In the genomic region with DNA sequence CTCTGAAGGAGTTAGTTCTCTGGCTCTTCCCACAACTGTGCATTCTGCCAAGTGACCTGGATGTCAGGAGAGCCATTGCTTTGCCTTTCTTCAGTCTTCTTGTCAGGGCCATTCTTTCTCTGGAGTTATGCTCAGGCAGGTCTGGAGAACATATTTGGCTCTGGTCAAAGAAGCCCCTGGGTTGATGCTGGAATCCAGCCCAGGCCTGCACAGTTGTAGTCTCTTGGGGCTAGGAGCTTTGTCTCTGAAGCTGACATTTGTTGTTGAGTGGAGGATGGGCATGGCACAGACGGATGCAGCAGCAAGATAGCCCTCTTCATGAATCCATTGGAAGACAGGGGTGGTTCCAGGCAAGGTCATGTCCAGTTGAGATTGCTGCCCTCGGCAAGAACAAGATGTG, we compare ENCODE assay signal across 21 mouse cellular contexts.
DNase-seq lines count a peak whose midpoint lies in the region; ATAC-seq lines count a peak whose summit lies in the region.
"Had no signal": no experiment of that assay in that cellular context is flagged by ENCODE, and none has a peak within 500 bp of the region (broad histone marks: within the 10 kb centered on the region; RNA-seq: fewer than 3 reads in every experiment).

No protein-coding gene starts in this region.

- ATAC-seq in hindbrain, embryonic 16.5 days: peak; percentile 56; the same call in 1 of the 2 replicates
- no peak for ATAC-seq in hindbrain, embryonic 12.5 days (ENCODE audit: low FRiP score)
- ATAC-seq: activated CD4-positive, CD25-positive, alpha-beta regulatory T cell, adult 4 months; CD4-positive, CD25-positive, alpha-beta regulatory T cell, adult 4 months; forebrain, embryonic 13.5 days; Patski had no signal

- no peaks in the 10 kb centered on the region for H3K9me3 ChIP-seq in hindbrain, embryonic 16.5 days (ENCODE audit: control insufficient read depth, low read length)
- H3K9me3 ChIP-seq in hindbrain, embryonic 12.5 days (replicated peaks): no peaks in the 10 kb centered on the region
- H3K9me3 ChIP-seq: embryonic facial prominence, embryonic 10.5 days; embryonic facial prominence, embryonic 12.5 days; forebrain, embryonic 13.5 days had no signal

- no peak overlapping the region for H3K4me3 ChIP-seq in hindbrain, embryonic 16.5 days (ENCODE audit: low read length)
- H3K4me3 ChIP-seq in hindbrain, embryonic 12.5 days: no peak overlapping the region
- H3K4me3 ChIP-seq: embryonic facial prominence, embryonic 10.5 days; embryonic facial prominence, embryonic 12.5 days; forebrain, embryonic 13.5 days had no signal

- WGBS in hindbrain, embryonic 16.5 days: 70% methylated on average over 2 of the region's 2 CpGs
- 72% methylated on average over 2 of the region's 2 CpGs for WGBS in hindbrain, embryonic 12.5 days

- no peak overlapping the region for H3K4me2 ChIP-seq in hindbrain, embryonic 16.5 days (ENCODE audit: low read length)
- no peak overlapping the region for H3K4me2 ChIP-seq in hindbrain, embryonic 12.5 days (replicated peaks)
- H3K4me2 ChIP-seq: embryonic facial prominence, embryonic 12.5 days; forebrain, embryonic 13.5 days had no signal

- intact Hi-C loops in gastrocnemius, postnatal 14 days (cut with DNase I; ENCODE audit: low total_unique reads): no loop called here
- intact Hi-C loops in left cerebral cortex, postnatal 4 days (cut with DNase I): no loop called here

- H3K9ac ChIP-seq in hindbrain, embryonic 16.5 days (ENCODE audit: low read depth, low read length): no peak overlapping the region
- H3K9ac ChIP-seq in hindbrain, embryonic 12.5 days: no peak overlapping the region
- H3K9ac ChIP-seq: embryonic facial prominence, embryonic 12.5 days; forebrain, embryonic 13.5 days had no signal

- peak; percentile 13 for DNase-seq in gastrocnemius, postnatal 25 days
- no peak for DNase-seq in gastrocnemius, postnatal 14 days
- DNase-seq in left cerebral cortex, postnatal 4 days: peak; percentile 43
- no peak for DNase-seq in left cerebral cortex, adult 11 months (ENCODE audit: low spot score)
- DNase-seq in testis, postnatal 10 days (ENCODE audit: low spot score): peak; percentile 29
- DNase-seq in testis, postnatal 14 days (ENCODE audit: low spot score): no peak
- DNase-seq: adrenal gland, adult 8-10 months; adrenal gland, postnatal 14 days; adrenal gland, postnatal 36 days; B cell, adult 2 months; cerebellum, adult 11-12 months; cerebellum, adult 9-10 months had no signal

- H3K27ac ChIP-seq in hindbrain, embryonic 16.5 days (ENCODE audit: low read depth, low read length): no peak overlapping the region
- no peak overlapping the region for H3K27ac ChIP-seq in hindbrain, embryonic 12.5 days
- H3K27ac ChIP-seq: embryonic facial prominence, embryonic 10.5 days; embryonic facial prominence, embryonic 12.5 days; forebrain, embryonic 13.5 days had no signal

- H3K36me3 ChIP-seq in hindbrain, embryonic 16.5 days (ENCODE audit: control insufficient read depth, insufficient read depth, low read length): no peaks in the 10 kb centered on the region
- no peaks in the 10 kb centered on the region for H3K36me3 ChIP-seq in hindbrain, embryonic 12.5 days
- H3K36me3 ChIP-seq: embryonic facial prominence, embryonic 10.5 days; embryonic facial prominence, embryonic 12.5 days; G1E had no signal

- no peaks in the 10 kb centered on the region for H3K27me3 ChIP-seq in hindbrain, embryonic 16.5 days (replicated peaks; ENCODE audit: control insufficient read depth, insufficient read depth, low read length)
- H3K27me3 ChIP-seq in hindbrain, embryonic 12.5 days: no peaks in the 10 kb centered on the region
- H3K27me3 ChIP-seq: embryonic facial prominence, embryonic 12.5 days; Patski had no signal

- H3K4me1 ChIP-seq in hindbrain, embryonic 16.5 days (ENCODE audit: control insufficient read depth, insufficient read depth, low read depth, low read length): peaks cover 9% of the 10 kb centered on the region
- peaks cover 15% of the 10 kb centered on the region for H3K4me1 ChIP-seq in hindbrain, embryonic 12.5 days

Comparison
In these comparisons a context has a peak if more than half of its experiments do, and no peak if none do; other contexts are left out.
1. DNase-seq: peak in gastrocnemius, postnatal 25 days (single experiment), left cerebral cortex, postnatal 4 days (single experiment) and testis, postnatal 10 days (single experiment); none in gastrocnemius, postnatal 14 days (single experiment), left cerebral cortex, adult 11 months (single experiment) and testis, postnatal 14 days (single experiment).